Mouse (Mus musculus) myocyte (in vitro differentiated cells): ENCODE measurements around the gene Slc38a1.

Experiments used
- REST ChIP-seq: IDR thresholded peaks from one replicate; pipeline ENCODE4 v1.6.1; 2011; ENCODE audit warnings: mild to moderate bottlenecking, control low read depth, moderate library complexity; ENCODE audit not compliant: insufficient read depth, insufficient read length
- SRF ChIP-seq: IDR thresholded peaks from one replicate; pipeline ENCODE4 v1.6.1; 2011; ENCODE audit warnings: low read depth; ENCODE audit not compliant: control insufficient read depth, insufficient read length

- TF ChIP-seq REST (no peak), SRF (no peak)
These were observed 47.2 kb upstream of the Slc38a1 start for GRCm38 (mm10) chr15:96689919-96690318.
